Mouse (Mus musculus) natural killer cell, adult 2 months (primary cell): ENCODE results near the gene Plekha3.

Experiments
- DNase-seq, 2 experiments: peaks; one replicate each; pipeline ENCODE4 v3.0.0; 2022; ENCODE audit warnings: low spot score in 2 of 2

The Plekha3 gene

DNA sequence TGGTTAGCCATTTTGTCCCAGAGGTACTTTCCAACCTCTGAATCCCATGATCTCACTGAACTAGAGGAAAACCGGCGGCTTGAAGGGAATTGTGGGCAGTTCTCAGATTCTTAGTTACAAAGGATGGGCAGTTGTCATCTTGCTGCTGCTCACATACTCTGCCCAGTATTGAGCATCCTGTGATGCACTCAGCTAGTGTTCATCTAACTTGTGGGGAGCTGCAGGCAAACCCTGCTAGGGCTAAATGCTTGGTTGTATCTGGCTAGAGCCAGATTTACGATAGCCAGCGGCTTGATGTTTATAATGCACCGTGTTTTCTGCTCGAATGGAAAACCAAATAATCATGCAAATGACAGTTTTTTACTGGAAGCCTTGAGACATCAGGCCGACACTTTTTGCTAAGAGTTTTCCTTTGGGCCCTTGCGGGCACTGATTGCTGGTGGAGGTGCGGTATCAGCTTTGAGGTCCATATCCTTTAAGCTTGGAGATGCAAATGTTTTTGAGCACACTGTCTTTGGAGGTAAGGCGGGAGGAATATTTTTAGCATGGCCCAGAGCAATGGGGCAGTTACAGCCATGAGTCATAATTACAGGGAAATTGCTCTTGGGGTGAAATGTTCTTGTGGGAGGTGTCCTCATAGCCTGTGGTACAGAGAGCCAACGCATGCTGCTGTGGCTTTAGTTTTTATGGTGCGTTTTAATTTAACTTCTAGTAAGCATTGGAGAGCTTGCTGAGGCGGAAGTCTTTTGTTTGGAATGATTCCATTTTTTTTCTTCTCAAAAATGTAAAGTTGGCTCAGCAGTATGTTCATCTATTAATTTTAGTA, 1.5 kb downstream of the Plekha3 start:
- no peak for DNase-seq

DNA sequence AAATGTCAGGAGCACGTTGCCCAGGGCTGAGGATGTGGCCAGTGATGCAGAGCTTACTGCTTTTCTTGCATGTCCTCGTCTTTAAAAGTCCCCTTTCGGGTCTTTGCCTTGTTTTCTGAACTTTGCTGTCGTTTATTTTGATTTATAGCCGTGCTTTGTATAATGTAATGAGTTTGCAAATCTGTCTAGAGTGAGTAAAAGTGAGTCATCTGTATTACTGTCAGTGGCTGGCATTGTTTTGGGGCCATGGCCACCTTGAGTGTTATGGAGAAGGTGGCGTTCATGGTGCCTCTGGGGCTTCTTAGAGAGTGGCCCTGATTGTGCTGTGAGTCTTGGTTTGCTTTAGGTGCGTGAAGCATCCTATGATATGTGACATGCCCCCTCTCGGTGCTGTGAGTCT, 7.2 kb downstream of the Plekha3 start:
- no peak for DNase-seq

DNA sequence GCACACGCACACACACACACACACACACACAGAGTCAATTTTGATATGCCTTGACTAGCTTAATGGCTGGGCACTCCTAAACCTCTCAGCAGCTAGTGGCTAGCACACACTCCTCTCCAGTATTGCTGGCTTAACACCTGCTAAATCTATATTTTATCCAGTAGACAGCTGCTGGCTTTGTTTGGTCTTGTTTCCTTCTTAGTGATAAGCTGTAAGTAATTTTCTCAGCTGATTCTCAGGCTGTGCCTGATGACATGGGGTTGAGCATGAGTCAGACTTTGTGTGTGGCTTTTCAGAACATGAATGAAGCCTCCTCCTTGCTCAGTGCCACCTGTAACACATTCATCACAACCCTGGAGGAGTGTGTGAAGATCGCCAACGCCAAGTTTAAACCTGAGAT, 11.9 kb downstream of the Plekha3 start:
- no peak for DNase-seq

DNA sequence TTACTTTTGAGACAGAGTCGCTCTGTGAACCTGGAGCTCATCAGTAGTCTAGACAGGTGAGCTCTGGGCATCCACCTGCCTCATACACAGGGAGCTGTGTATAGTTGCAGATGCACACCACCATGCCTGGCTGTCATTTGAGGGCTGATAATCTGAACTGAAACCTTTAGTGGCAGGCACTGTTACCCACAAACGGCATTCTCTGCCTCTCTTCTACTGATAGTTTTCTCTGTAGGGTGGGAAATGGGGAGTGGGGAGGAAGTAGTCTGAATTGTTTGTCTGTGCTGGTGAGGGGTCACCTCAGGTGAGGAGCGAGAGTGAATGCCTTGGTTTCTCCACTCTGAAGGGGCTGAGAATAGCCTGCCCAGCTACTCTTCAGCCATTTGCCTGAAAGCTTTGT, 12.5 kb downstream of the Plekha3 start:
- no peak for DNase-seq

DNA sequence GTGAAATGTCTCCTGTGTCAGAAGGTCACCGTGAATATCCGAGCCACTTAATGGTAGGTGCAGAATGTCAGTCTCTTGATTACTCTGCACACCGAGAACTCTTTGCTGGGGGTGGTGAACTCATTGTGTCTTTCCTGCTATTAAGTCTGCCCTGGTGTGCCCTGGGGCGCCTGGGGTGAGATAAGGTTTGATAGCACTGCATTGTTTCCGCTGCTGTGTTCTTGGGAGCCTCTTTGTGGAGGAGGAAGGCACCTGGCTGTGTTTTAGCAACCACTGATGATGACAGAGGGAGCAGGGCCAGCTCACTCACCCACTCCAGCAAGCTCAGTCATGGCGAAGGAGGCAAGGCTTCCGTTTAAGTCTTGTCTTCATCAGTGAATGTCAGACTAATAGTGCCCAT, 13.1 kb downstream of the Plekha3 start:
- no peak for DNase-seq

DNA sequence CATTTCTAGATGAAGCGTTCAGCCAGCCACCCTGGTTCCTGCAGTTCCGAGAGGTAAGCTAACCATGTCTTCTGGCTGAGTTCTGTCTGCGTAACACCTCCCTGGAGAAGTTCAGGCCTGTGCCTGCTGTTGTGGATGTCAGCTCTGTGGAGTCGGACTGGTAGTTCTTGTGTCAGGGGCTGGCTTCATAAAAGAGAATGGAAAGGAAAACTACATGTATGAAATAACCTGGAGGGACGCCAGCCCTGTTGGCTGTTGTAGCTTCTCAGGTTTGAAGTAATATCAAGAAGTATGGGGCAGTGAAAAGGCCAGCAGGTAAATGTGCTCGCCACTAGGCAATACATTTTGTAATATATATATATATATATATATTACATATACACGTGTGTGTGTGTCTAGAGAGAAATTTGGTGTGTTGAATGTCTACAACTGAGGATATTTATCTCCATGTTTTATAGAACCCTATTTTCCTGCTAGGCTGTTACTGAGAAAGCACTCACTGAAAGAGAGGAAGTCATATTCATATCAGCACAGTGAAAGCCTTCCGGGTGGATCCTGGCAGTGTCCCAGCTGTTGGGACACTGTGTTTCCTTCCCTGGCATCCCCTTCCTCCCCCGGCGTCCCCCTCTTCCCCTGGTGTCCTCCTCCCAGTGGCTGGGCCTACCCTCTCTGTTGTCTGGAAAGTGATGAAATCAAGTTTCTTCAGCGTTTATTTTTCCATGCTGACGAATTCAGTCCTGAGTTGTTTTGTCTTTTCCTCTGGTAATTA, 15.5 kb downstream of the Plekha3 start:
- DNase-seq, result no peak

DNA sequence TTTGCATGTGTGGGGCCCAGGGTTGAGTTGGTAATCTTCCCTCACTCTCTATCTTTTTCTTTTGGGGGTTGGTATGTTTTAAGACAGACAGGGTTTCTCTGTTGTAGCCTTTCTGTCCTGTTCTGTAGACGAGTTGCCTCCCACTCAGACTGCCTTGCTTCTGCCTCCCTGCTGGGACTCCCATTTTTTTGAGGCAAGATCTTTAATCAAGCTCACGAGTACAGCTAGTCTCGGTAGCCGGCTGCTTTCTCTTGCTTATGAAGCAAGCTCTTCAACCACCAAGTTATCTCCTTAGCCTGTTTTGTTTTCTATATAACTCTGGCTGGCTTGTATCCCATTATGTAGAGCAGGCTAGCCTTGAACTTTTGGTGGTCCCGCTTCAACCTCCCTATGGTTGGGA, 18.7 kb downstream of the Plekha3 start:
- DNase-seq, result no peak

DNA sequence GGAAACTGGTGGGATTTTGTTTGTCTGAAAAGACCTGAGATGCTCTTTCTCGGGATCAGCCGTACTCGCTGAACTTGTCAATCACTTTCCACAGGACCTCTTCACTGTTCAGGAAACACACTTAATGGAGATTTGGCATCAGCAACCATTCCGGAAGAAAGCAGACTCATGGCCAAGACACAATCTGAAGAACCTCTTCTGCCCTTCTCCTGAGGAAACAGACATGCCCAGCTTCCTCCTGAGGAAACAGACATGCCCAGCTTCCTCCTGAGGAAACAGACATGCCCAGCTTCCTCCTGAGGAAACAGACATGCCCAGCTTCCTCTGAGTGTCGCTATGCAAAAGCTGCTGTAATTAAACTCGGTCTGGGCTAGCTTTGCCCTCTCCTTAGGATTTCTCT, 20.2 kb downstream of the Plekha3 start:
- no peak for DNase-seq

DNA sequence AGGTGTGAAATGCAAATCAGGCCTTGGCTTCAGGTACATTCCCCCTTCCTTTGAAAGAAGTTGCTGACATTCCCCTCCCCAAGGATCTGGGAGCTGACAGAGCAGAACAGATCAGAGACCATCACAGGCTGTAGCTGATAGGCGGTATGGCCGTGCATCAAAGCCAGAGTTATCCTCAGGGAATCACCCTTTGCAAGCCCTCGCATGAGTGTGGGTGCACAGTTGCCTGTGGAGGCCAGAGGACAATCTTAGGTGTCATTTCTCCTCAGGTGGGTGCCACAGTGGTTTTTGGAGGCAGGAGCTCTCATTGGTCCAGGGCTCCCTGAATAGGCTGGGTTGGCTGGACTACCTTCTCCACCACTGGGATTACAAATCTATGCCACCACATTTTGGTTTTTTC, 27.1 kb downstream of the Plekha3 start:
- no peak for DNase-seq

DNA sequence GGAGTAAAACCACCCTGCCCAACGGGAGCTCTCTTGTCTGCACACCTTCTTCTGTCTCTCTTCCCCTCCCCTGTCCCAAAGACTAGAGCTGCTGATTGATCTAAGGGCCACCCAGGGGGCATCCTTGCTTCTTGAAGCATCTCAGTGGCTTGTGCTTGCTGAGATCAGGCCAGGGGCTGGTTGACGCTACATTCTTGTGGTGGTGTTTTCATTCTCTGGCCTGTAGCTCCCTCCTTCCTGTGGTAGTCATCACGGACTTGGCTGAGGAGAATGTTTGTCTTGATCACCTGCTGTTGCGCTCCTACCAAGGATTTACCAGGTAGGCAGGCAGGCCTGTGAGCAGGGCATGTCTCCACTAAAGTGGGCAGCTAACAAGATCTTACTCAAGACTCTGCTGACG, 27.7 kb downstream of the Plekha3 start:
- no peak for DNase-seq

DNA sequence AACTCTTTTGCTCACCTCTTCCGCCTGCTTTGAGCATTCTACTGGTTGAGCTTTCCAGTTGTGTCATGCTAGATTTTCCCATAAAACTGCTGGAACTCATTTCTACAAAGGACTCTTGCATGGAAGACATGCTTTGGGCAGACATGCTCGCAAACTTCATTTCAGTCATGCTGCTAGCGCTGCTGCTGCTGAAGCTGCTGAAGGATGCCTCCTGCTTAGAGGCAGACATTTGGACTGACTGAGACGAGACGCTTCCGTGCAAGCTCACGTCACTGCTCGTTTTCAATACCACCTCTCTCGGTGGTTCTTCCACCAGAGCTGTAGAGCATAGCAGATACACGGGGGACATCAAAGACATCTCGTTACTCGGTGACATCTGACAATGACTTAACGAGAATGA, 30.6 kb downstream of the Plekha3 start:
- no peak for DNase-seq

DNA sequence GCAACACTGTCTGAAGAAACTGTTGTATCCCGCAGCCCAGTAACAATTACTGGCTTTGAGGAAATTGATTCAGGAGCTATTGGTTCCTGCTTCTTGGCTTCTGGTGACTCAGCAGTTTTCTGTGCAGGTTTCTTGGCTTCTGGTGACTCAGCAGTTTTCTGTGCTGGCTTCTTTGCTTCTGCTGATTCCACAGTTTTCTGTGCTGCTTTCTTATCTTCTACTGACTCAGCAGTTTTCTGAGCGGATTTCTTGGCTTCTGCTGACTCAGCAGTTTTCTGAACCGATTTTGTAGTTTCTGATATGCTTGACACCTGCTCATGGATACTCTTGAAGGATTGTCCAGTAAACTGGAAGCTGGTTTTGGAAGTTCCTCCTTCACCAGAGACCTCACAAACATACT, 33.4 kb downstream of the Plekha3 start:
- DNase-seq, result no peak

DNA sequence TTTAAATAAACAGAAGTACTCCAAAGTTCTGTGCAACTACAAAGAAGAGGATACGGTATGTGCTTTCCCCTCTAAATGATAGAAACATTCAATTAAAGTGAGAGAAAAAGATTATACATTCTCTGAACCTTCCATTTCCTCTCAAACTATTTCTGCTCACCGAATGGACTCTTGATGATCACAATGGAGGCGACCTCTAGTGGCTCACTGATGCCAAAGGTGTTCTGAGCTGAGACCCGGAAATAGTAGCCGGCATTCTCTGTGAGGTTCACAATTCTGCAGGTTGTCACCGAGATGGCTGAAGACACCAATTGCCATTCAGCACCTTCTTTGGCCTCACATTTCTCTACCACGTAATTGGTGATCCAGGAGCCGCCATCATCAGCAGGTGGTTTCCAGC, 39.9 kb downstream of the Plekha3 start:
- no peak for DNase-seq

DNA sequence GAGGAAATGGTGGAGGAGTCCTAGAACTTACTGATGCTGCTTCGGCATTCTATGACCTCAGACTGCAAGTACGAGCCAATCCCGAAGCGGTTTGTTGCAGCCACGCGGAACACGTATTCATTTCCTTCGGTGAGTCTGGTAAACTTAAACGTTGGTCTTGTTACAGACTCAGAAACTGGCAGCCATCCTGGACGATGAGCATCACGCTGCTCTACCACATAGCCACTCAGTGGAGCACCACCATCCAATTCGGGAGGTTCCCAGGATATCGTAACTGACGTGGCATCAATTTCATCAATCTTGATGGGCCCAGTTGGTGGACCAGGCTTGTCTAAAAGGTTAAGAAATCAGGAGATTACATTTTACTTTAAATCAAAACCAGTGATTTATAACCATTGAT, 44.6 kb downstream of the Plekha3 start:
- no peak for DNase-seq
